In the genomic region with DNA sequence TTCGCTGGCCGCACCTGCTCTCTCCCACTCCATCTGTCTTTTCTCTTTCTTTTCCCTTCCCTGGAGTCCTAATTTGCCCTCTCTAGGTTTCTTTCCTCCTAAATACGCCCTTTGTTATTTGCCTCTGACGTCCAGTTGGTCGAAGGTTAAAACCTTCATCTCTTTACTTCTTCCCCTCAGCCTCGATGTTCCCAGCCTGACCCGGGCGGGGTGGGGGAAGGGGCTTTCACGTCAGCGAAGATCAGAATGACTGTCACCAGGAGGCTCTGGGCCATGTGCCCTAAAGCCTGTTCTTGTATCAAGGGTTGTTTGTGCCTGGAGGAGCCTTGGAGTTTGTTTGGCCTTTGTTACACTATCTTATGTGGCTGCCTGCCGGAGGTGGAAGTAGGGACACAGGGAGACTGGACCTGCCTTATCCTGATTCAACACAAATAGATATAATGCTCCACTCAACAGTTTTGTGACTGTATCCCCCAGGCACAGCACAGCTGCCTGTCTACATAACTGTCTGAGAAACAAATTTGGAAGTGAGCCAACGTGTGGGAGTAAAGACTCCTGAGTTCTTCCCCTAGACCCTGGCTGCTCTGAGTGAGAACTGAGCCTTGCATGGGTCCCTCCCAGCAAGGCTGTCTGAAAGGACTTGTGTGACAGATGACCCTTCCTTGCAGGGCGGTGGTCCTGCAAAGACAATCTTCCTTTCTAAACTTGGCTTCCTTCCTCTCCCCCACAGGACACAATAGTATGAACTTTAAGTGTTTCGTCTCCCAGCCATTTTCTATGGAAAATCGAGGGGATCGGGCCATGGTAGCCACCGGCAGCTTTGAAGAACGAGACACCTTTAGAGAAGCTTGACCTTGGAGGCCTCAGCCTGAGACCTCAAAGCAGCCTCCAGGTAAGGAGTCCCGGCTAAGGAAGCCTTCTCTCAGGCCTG, we compare ENCODE assay signal across 9 mouse cellular contexts. TPM values are rescaled to one million over a fixed set of nuclear protein-coding genes. Genes with fewer than 3 reads are reported as not detected.
DNase-seq lines count a peak whose midpoint lies in the region; ATAC-seq lines count a peak whose summit lies in the region.
"Had no signal": no experiment of that assay in that cellular context is flagged by ENCODE, and none has a peak within 500 bp of the region (broad histone marks: within the 10 kb centered on the region; RNA-seq: fewer than 3 reads in every experiment).

No protein-coding gene starts in this region.

- peak overlapping the region; percentile 67 for H3K27ac ChIP-seq in embryonic facial prominence, embryonic 13.5 days
- no peak overlapping the region for H3K27ac ChIP-seq in midbrain, embryonic 15.5 days

- peak overlapping the region; percentile 94 for H3K4me2 ChIP-seq in embryonic facial prominence, embryonic 13.5 days
- peak overlapping the region; percentile 66 for H3K4me2 ChIP-seq in midbrain, embryonic 15.5 days

- H3K9me3 ChIP-seq in embryonic facial prominence, embryonic 13.5 days: no peaks in the 10 kb centered on the region
- H3K9me3 ChIP-seq in midbrain, embryonic 15.5 days: no peaks in the 10 kb centered on the region

- peak overlapping the region; percentile 51 for H3K4me3 ChIP-seq in embryonic facial prominence, embryonic 13.5 days
- peak overlapping the region; percentile 37 for H3K4me3 ChIP-seq in midbrain, embryonic 15.5 days

- peak; percentile 8; the same call in 1 of the 2 replicates for ATAC-seq in embryonic facial prominence, embryonic 13.5 days (ENCODE audit: insufficient number of reproducible peaks, insufficient read depth, low FRiP score, low TSS enrichment, low read depth)
- ATAC-seq in midbrain, embryonic 15.5 days (replicated peaks): no peak

- H3K36me3 ChIP-seq in embryonic facial prominence, embryonic 13.5 days: peaks cover 24% of the 10 kb centered on the region
- H3K36me3 ChIP-seq in midbrain, embryonic 15.5 days (replicated peaks): no peaks in the 10 kb centered on the region

- H3K27me3 ChIP-seq in embryonic facial prominence, embryonic 13.5 days: no peaks in the 10 kb centered on the region
- H3K27me3 ChIP-seq in midbrain, embryonic 15.5 days (replicated peaks): no peaks in the 10 kb centered on the region

- 35% methylated on average over 19 of the region's 19 CpGs for WGBS in embryonic facial prominence, embryonic 13.5 days
- 38% methylated on average over 19 of the region's 19 CpGs for whole genome bisulfite sequencing in midbrain, embryonic 15.5 days

- H3K9ac ChIP-seq in embryonic facial prominence, embryonic 13.5 days: peak overlapping the region; percentile 67
- no peak overlapping the region for H3K9ac ChIP-seq in midbrain, embryonic 15.5 days

- H3K4me1 ChIP-seq in embryonic facial prominence, embryonic 13.5 days: peaks cover 46% of the 10 kb centered on the region
- H3K4me1 ChIP-seq in midbrain, embryonic 15.5 days: peaks cover 37% of the 10 kb centered on the region

- DNase-seq in 416B (ENCODE audit: low read depth) (peak; percentile 67), ES-CJ7 (ENCODE audit: low read depth, low spot score) (peak; percentile 58), liver (peak; percentile 49)
- peak; percentile 68 for DNase-seq in heart, postnatal 4 days
- DNase-seq in thymus, adult 18-20 months: peak; percentile 39 to 58
- DNase-seq in right cerebral cortex, postnatal 14 days: no peak

RNA-seq across cellular contexts. Expression of gene Ucp2, which starts 0.6 kb away (rescaled TPM):
- 159 and 170 TPM in 2 replicates for polyA plus RNA-seq in embryonic facial prominence, embryonic 13.5 days (2015; fragmentation: Nextera tagmentation; extraction: Ambion mirVana)
- total RNA-seq in heart, postnatal 4 days (2021): 100 to 1,000 TPM; 338 to 355 TPM
- 57.2 and 61.6 TPM in 2 replicates for polyA plus RNA-seq in midbrain, embryonic 15.5 days (2015; fragmentation: Nextera tagmentation; extraction: Ambion mirVana)

RNA-seq across cellular contexts. Expression of gene Ucp3, which starts 21.0 kb away (rescaled TPM):
- not detected in 2 replicates for polyA plus RNA-seq in embryonic facial prominence, embryonic 13.5 days (2015; fragmentation: Nextera tagmentation; extraction: Ambion mirVana)
- 10 to 100 TPM; 15.2 to 16.5 TPM for total RNA-seq in heart, postnatal 4 days (2021)
- not detected in 2 replicates for polyA plus RNA-seq in midbrain, embryonic 15.5 days (2015; fragmentation: Nextera tagmentation; extraction: Ambion mirVana)
- total RNA-seq: hematopoietic stem cell, adult 5-6 weeks had no signal

RNA-seq across cellular contexts. Expression of gene Dnajb13, which starts 21.0 kb away (rescaled TPM):
- polyA plus RNA-seq in embryonic facial prominence, embryonic 13.5 days (2015; fragmentation: Nextera tagmentation; extraction: Ambion mirVana): 0.18 and 0.26 TPM in 2 replicates
- not detected for total RNA-seq in heart, postnatal 4 days (2021)
- 3.7 and 4.9 TPM in 2 replicates for polyA plus RNA-seq in midbrain, embryonic 15.5 days (2015; fragmentation: Nextera tagmentation; extraction: Ambion mirVana)

RNA-seq across cellular contexts. Expression of gene Coa4, which starts 43.1 kb away (rescaled TPM):
- 17.6 and 18.8 TPM in 2 replicates for polyA plus RNA-seq in embryonic facial prominence, embryonic 13.5 days (2015; fragmentation: Nextera tagmentation; extraction: Ambion mirVana)
- 10 to 100 TPM in 1 of 2 experiments, 1 to 10 TPM in 1; 9.7 to 10.6 TPM for total RNA-seq in heart, postnatal 4 days (2021)
- polyA plus RNA-seq in midbrain, embryonic 15.5 days (2015; fragmentation: Nextera tagmentation; extraction: Ambion mirVana): 15.5 and 17.7 TPM in 2 replicates
